8 mouse cellular contexts compared by ENCODE assay signal in the genomic region with DNA sequence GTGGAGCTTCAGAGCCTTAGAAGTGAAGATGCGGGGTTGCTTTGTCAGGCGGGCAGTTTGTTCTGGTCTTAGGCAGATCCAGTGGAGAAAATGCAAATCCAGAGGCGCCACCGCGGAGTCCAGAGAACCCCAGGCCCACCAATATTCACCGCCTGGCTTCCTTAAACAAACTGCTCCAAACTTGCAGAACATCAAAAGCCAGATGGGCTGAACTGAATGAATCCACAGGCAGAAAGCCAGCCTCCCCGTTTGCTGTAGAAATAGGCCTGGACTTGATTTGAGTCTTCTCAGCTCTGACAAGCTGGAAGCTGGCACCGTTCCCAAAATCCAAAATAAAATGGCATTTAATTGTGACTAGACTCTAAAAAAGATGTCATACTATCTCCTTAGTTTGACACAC. TPM values are rescaled to one million over a fixed set of nuclear protein-coding genes. Genes with fewer than 3 reads are reported as not detected.
A peak's percentile ranks its signal among the peaks of the same experiment; 100 is the strongest.
DNase-seq lines count a peak whose midpoint lies in the region; ATAC-seq and TF ChIP-seq lines count a peak whose summit lies in the region.

No protein-coding gene starts in this region.

- H3K27ac ChIP-seq in hindbrain, embryonic 14.5 days = 0 out of 2 replicates have a peak overlapping the region, but pooled peaks have one; percentile 1
- H3K27ac ChIP-seq in limb, embryonic 14.5 days (replicated peaks; ENCODE audit: low read depth, low read length) = 0 out of 2 replicates have a peak overlapping the region, but pooled peaks have one; percentile 46

- WGBS in hindbrain, embryonic 14.5 days = 39% methylated on average over 8 of the region's 8 CpGs
- WGBS in limb, embryonic 14.5 days = 41% methylated on average over 8 of the region's 8 CpGs

- H3K4me1 ChIP-seq in hindbrain, embryonic 14.5 days (replicated peaks; ENCODE audit: control insufficient read depth, insufficient read depth, low read length) = peaks cover 51% of the 10 kb centered on the region
- peaks cover 78% of the 10 kb centered on the region for H3K4me1 ChIP-seq in limb, embryonic 14.5 days (ENCODE audit: control insufficient read depth, insufficient read depth, low read length)

- DNase-seq in adrenal gland, postnatal 14 days = peak; percentile 25
- no peak for DNase-seq in adrenal gland, postnatal 4 days (ENCODE audit: low spot score in 2 of 2)
- DNase-seq in retina, postnatal 1 day = peak; percentile 52
- no peak for DNase-seq in retina, embryonic 14.5 days (ENCODE audit: low spot score)
- peak; percentile 70 for DNase-seq in hindbrain, embryonic 14.5 days (ENCODE audit: low spot score)
- DNase-seq in limb, embryonic 14.5 days (ENCODE audit: low spot score) = peak; percentile 90
- DNase-seq in urinary bladder, adult 18-20 months (ENCODE audit: low spot score in 2 of 2) = no peak
- DNase-seq in embryo, embryonic 10.5 days (ENCODE audit: low spot score) = no peak

- no peaks in the 10 kb centered on the region for H3K9me3 ChIP-seq in hindbrain, embryonic 14.5 days (ENCODE audit: control insufficient read depth, low read length)
- H3K9me3 ChIP-seq in limb, embryonic 14.5 days (ENCODE audit: control insufficient read depth, low read length) = no peaks in the 10 kb centered on the region

- ATAC-seq in hindbrain, embryonic 14.5 days (ENCODE audit: low FRiP score) = peak; percentile 29; the same call in 1 of the 2 replicates
- peak; percentile 28 for ATAC-seq in limb, embryonic 14.5 days (ENCODE audit: low FRiP score, low read depth)

- no peak overlapping the region for H3K9ac ChIP-seq in hindbrain, embryonic 14.5 days
- no peak overlapping the region; the same call in 1 of the 2 replicates for H3K9ac ChIP-seq in limb, embryonic 14.5 days (ENCODE audit: low read depth, low read length, severe bottlenecking)

- no peak overlapping the region for H3K4me3 ChIP-seq in hindbrain, embryonic 14.5 days (replicated peaks; ENCODE audit: low read length)
- no peak overlapping the region for H3K4me3 ChIP-seq in limb, embryonic 14.5 days (replicated peaks; ENCODE audit: low read length)

- 0 out of 2 replicates have a peak, but pooled peaks cover 4% of the 10 kb centered on the region for H3K36me3 ChIP-seq in hindbrain, embryonic 14.5 days (replicated peaks; ENCODE audit: control insufficient read depth, insufficient read depth)
- H3K36me3 ChIP-seq in limb, embryonic 14.5 days (ENCODE audit: control insufficient read depth, insufficient read depth, low read length) = peaks cover 21% of the 10 kb centered on the region

- H3K4me2 ChIP-seq in hindbrain, embryonic 14.5 days (replicated peaks) = 0 out of 2 replicates have a peak overlapping the region, but pooled peaks have one; percentile 16
- H3K4me2 ChIP-seq in limb, embryonic 14.5 days (replicated peaks; ENCODE audit: low read depth, low read length, severe bottlenecking) = peak overlapping the region; percentile 22; the same call in 1 of the 2 replicates

- no peaks in the 10 kb centered on the region for H3K27me3 ChIP-seq in hindbrain, embryonic 14.5 days (ENCODE audit: control insufficient read depth, insufficient read depth, low read length)
- no peaks in the 10 kb centered on the region for H3K27me3 ChIP-seq in limb, embryonic 14.5 days (ENCODE audit: control insufficient read depth, insufficient read depth, low read length)

- TF ChIP-seq POLR2A in limb, embryonic 14.5 days (IDR thresholded peaks at IDR 0.05; ENCODE audit: borderline replicate concordance, extremely low read depth, insufficient read depth, insufficient read length) = no peak

RNA-seq across cellular contexts. Expression of gene Efnb2, which starts 11.1 kb away (rescaled TPM):
- total RNA-seq in adrenal gland, postnatal 14 days (2021) = 31.5 and 31.6 TPM in 2 replicates
- total RNA-seq in adrenal gland, postnatal 4 days (2021) = 10 to 100 TPM; 34.2 to 41.3 TPM
- polyA plus RNA-seq in hindbrain, embryonic 14.5 days (2014; fragmentation: Nextera tagmentation; extraction: Ambion mirVana) = 21.9 and 23.8 TPM in 2 replicates
- polyA plus RNA-seq in limb, embryonic 14.5 days (2012; rRNA removed) = 74.0 and 111 TPM in 2 replicates
- 42.8 and 54.9 TPM in 2 replicates for polyA plus RNA-seq in limb, embryonic 14.5 days (2014; fragmentation: Nextera tagmentation; extraction: Ambion mirVana)

RNA-seq across cellular contexts. Expression of gene Arglu1, which starts 40.4 kb away (rescaled TPM):
- 76.4 and 95.8 TPM in 2 replicates for total RNA-seq in adrenal gland, postnatal 14 days (2021)
- total RNA-seq in adrenal gland, postnatal 4 days (2021) = 100 to 1,000 TPM; 124 to 137 TPM
- polyA plus RNA-seq in hindbrain, embryonic 14.5 days (2014; fragmentation: Nextera tagmentation; extraction: Ambion mirVana) = 136 and 155 TPM in 2 replicates
- 197 and 203 TPM in 2 replicates for polyA plus RNA-seq in limb, embryonic 14.5 days (2012; rRNA removed)
- 146 and 166 TPM in 2 replicates for polyA plus RNA-seq in limb, embryonic 14.5 days (2014; fragmentation: Nextera tagmentation; extraction: Ambion mirVana)

Comparison
In these comparisons a context has a peak if more than half of its experiments do, and no peak if none do; other contexts are left out.
1. DNase-seq: peak in adrenal gland, postnatal 14 days (single experiment), retina, postnatal 1 day (single experiment), hindbrain, embryonic 14.5 days (single experiment) and limb, embryonic 14.5 days (single experiment); none in adrenal gland, postnatal 4 days (0 of 2), retina, embryonic 14.5 days (single experiment), urinary bladder, adult 18-20 months (0 of 2) and embryo, embryonic 10.5 days (single experiment).